Mouse (Mus musculus) heart, embryonic 15.5 days (tissue): ENCODE data around the gene Olfr1457. TPM values are rescaled to one million over a fixed set of nuclear protein-coding genes. Genes with fewer than 3 reads are reported as not detected.

Source experiments
- ATAC-seq: fragments of 200-750 bp; cut with Nextera tagmentation; replicated peaks from 2 replicates; pipeline ENCODE4 v1.8.0; 2017; ENCODE audit warnings: low read depth, moderate TSS enrichment; ENCODE audit not compliant: insufficient number of reproducible peaks, insufficient read depth, low FRiP score
- H3K27ac ChIP-seq: fragments of 300-500 bp; sonication (generic); 2 replicates; pipeline ENCODE4 v1.5.1; 2015; ENCODE audit warnings: mild to moderate bottlenecking, inconsistent platforms
- H3K27me3 ChIP-seq: fragments of 300-500 bp; sonication (generic); 2 replicates; pipeline ENCODE4 v1.6.1; 2015; ENCODE audit warnings: inconsistent platforms
- H3K36me3 ChIP-seq: fragments of 300-500 bp; sonication (generic); 2 replicates; pipeline ENCODE4 v1.6.1; 2015; ENCODE audit warnings: mild to moderate bottlenecking, inconsistent platforms
- H3K4me1 ChIP-seq: fragments of 300-500 bp; sonication (generic); replicated peaks from 2 replicates; pipeline ENCODE4 v1.6.1; 2015; ENCODE audit warnings: inconsistent platforms
- H3K4me2 ChIP-seq: fragments of 300-500 bp; sonication (generic); 2 replicates; pipeline ENCODE4 v1.6.1; 2015; ENCODE audit warnings: inconsistent platforms, mild to moderate bottlenecking, moderate library complexity
- H3K4me3 ChIP-seq: fragments of 300-500 bp; sonication (generic); 2 replicates; pipeline ENCODE4 v1.5.1; 2015; ENCODE audit warnings: mild to moderate bottlenecking, inconsistent platforms
- H3K9ac ChIP-seq: fragments of 300-500 bp; sonication (generic); 2 replicates; pipeline ENCODE4 v1.6.1; 2015; ENCODE audit warnings: mild to moderate bottlenecking, inconsistent platforms
- H3K9me3 ChIP-seq: fragments of 300-500 bp; sonication (generic); replicated peaks from 2 replicates; pipeline ENCODE4 v1.6.1; 2016; ENCODE audit warnings: inconsistent platforms
- WGBS: fragments of 180-500 bp; shearing (Covaris S2); methylation state at CpG from one replicate; pipeline ENCODE4 v1.1.7; 2015; ENCODE audit warnings: mixed read lengths; 5-methylcytosine and 5-hydroxymethylcytosine counted together
- polyA plus RNA-seq: library from polyadenylated mRNA; unstranded; fragments of >200 nt; fragmentation: Nextera tagmentation; extraction: Ambion mirVana; gene quantifications from 2 replicates; pipeline ENCODE4 v1.2.1, GENCODE M21; 2015

Olfr1457 gene
- not detected in 2 replicates for polyA plus RNA-seq

DNA sequence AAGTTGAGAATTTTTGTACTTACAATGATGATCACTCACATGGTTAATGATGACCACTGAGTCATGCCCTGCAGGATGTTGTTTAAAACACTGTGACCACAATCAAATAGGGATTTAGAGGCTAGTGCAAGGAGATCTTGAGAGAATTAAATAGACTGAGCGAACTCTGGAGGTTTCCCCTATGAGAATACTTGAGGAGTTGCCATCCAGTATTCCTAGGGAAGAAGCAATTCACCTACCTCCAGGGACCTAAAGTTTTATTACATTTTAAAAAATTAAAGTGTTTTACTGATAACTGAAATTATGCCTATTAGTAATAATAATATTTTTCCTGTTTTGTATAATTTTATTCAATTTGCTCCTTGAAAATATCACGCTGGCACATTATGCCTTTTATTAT lies at the start of gene Olfr1457:
Gene Olfr1457, minus strand, starts transcription at position 101 of the 400 bp plus-strand sequence.
- no peak for ATAC-seq
- WGBS = 68% methylated on average over 2 of the region's 2 CpGs

DNA sequence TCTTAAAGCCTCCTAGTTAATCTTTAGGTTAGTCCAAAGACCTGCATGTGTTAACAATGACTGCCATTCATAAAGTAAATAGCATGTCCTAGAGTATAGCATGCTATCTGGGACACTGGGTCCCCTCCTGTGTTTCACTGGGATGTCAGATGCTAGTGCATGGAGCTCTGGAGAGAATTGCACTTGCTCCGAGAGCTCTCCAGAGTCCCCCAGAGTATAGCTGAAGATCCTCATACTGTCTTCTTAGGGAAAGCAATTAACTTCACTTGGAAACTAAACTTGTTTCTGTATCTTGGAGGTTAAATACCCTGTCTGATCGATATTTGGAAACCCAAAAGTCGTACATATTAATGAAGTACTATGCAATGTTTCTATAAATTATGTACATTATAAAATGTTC lies 9.0 kb upstream of the Olfr1457 start, which contains the start of gene Olfr1458:
Gene Olfr1458, minus strand, starts transcription at position 101 of the 400 bp plus-strand sequence.
- H3K4me2 ChIP-seq = no peak within 1 kb of the TSS
- H3K27me3 ChIP-seq = no peaks in the 10 kb centered on the region
- no peaks in the 10 kb centered on the region for H3K4me1 ChIP-seq
- no peak within 1 kb of the TSS for H3K9ac ChIP-seq
- no peak within 1 kb of the TSS for H3K4me3 ChIP-seq
- no peaks in the 10 kb centered on the region for H3K9me3 ChIP-seq
- ATAC-seq = no peak
- WGBS = 65% methylated on average over 3 of the region's 3 CpGs
- H3K27ac ChIP-seq = no peak within 1 kb of the TSS
- no peaks in the 10 kb centered on the region for H3K36me3 ChIP-seq

More for the DNA sequence above, at the start of gene Olfr1457:
- H3K4me3 ChIP-seq = no peak within 1 kb of the TSS
- H3K4me2 ChIP-seq = no peak within 1 kb of the TSS
- no peaks in the 10 kb centered on the region; the same call in 1 of the 2 replicates for H3K9me3 ChIP-seq
- no peaks in the 10 kb centered on the region for H3K27me3 ChIP-seq
- no peaks in the 10 kb centered on the region for H3K36me3 ChIP-seq
- H3K9ac ChIP-seq = no peak within 1 kb of the TSS
- no peak within 1 kb of the TSS for H3K27ac ChIP-seq
- no peaks in the 10 kb centered on the region for H3K4me1 ChIP-seq

DNA sequence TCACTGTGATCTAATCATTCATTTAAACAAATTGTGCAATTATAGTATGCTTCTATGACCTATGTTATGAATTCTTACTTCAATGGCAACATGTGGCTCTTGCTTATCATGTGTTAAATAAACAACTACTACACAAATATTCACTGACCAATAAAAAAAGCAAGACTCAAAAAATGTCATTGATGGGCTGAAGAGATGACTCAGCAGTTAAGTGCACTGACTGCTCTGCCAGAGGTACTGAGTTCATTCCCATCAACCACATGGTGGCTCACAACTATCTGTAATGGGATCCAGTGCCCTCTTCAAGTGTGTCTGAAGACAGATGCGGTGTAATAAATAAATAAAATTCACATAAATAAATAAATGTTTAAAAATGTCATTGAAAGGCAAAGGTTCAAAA lies 3.8 kb downstream of the Olfr1457 start:
- no peak overlapping the region for H3K4me3 ChIP-seq
- 81% methylated on average over 1 of the region's 1 CpGs for WGBS
- no peak for ATAC-seq
- H3K36me3 ChIP-seq = no peaks in the 10 kb centered on the region
- H3K27ac ChIP-seq = no peak overlapping the region
- H3K4me1 ChIP-seq = no peaks in the 10 kb centered on the region
- H3K27me3 ChIP-seq = no peaks in the 10 kb centered on the region
- peaks cover 6% of the 10 kb centered on the region; the same call in 1 of the 2 replicates for H3K9me3 ChIP-seq
- H3K9ac ChIP-seq = no peak overlapping the region
- H3K4me2 ChIP-seq = no peak overlapping the region

DNA sequence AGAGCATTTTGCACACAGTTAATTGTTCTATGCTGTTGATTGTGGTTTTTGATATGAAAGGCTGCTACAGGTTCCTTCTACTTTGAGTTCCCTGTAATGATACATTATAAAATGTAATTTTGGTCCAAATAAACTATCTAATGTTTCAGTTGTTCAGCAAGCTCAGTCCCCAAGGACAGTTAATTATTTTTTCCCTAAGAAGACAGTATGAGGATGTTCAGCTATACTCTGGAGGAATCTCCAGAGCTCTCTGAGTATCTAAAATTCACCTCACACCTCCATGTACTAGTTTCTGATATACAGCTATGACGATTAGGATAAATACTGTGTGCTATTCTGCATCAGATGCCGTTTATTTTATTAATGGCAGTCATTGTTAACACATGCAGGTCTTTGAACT lies 37.4 kb downstream of the Olfr1457 start, which contains the start of gene Olfr1454:
Gene Olfr1454, plus strand, starts transcription at position 301 of the 400 bp plus-strand sequence.
- H3K4me3 ChIP-seq = no peak within 1 kb of the TSS
- H3K9me3 ChIP-seq = 0 out of 2 replicates have a peak, but pooled peaks cover 5% of the 10 kb centered on the region
- no peaks in the 10 kb centered on the region for H3K4me1 ChIP-seq
- H3K9ac ChIP-seq = no peak within 1 kb of the TSS
- no peaks in the 10 kb centered on the region for H3K27me3 ChIP-seq
- WGBS = 55% methylated on average over 2 of the region's 2 CpGs
- H3K4me2 ChIP-seq = no peak within 1 kb of the TSS
- no peaks in the 10 kb centered on the region for H3K36me3 ChIP-seq
- no peak for ATAC-seq
- H3K27ac ChIP-seq = no peak within 1 kb of the TSS

Other genes starting within 250 kb of the Olfr1457 start
- gene Olfr1444, start 240.6 kb downstream of the Olfr1457 start, polyA plus RNA-seq = not detected in 2 replicates
- gene Olfr1445, start 214.0 kb downstream of the Olfr1457 start, polyA plus RNA-seq = not detected in 2 replicates
- gene Olfr1446, start 204.4 kb downstream of the Olfr1457 start, polyA plus RNA-seq = not detected in 2 replicates
- gene Olfr1447, start 194.1 kb downstream of the Olfr1457 start, polyA plus RNA-seq = not detected in 2 replicates
- gene Olfr1448, start 173.5 kb downstream of the Olfr1457 start, polyA plus RNA-seq = not detected in 2 replicates
- gene Olfr1449, start 167.1 kb downstream of the Olfr1457 start, polyA plus RNA-seq = not detected in 2 replicates
- gene Olfr1450, start 147.6 kb downstream of the Olfr1457 start, polyA plus RNA-seq = not detected in 2 replicates
- gene Olfr1451, start 102.9 kb downstream of the Olfr1457 start, polyA plus RNA-seq = not detected in 2 replicates
- gene Olfr1453, start 69.6 kb downstream of the Olfr1457 start, polyA plus RNA-seq = not detected in 2 replicates
- gene Olfr1454, start 37.3 kb downstream of the Olfr1457 start, polyA plus RNA-seq = not detected in 2 replicates
- not detected in 2 replicates for gene Olfr1458, start 8.9 kb upstream of the Olfr1457 start, polyA plus RNA-seq
- not detected in 2 replicates for gene Olfr1459, start 51.7 kb upstream of the Olfr1457 start, polyA plus RNA-seq
- gene Olfr1461, start 65.1 kb upstream of the Olfr1457 start, polyA plus RNA-seq = not detected in 2 replicates
- gene Olfr1462, start 87.8 kb upstream of the Olfr1457 start, polyA plus RNA-seq = not detected in 2 replicates
- gene Olfr1463, start 133.4 kb upstream of the Olfr1457 start, polyA plus RNA-seq = not detected in 2 replicates
- gene Olfr1465, start 217.7 kb upstream of the Olfr1457 start, polyA plus RNA-seq = not detected in 2 replicates
- gene Olfr1466, start 241.0 kb upstream of the Olfr1457 start, polyA plus RNA-seq = not detected in 2 replicates